Mouse (Mus musculus) lung, postnatal 10 days (tissue): ENCODE results near the gene Gse1.
"Not testable (repeated sequence)": the region's sequence is repeated elsewhere in the genome, so short reads cannot be mapped to it uniquely, and the experiment has no call there.

Experiments
- DNase-seq: peaks from one replicate; pipeline ENCODE4 v3.0.0; 2021

Gene Gse1

GRCm38 (mm10) chr8:120327131-120327554, 98.9 kb downstream of the Gse1 start:
- no peak for DNase-seq

- no peak for DNase-seq
Observed at GRCm38 (mm10) chr8:120328361-120329022, 100.2 kb downstream of the Gse1 start.

- no peak for DNase-seq
Observed at GRCm38 (mm10) chr8:120329030-120329748, 100.9 kb downstream of the Gse1 start.

- no peak for DNase-seq
Observed at GRCm38 (mm10) chr8:120331027-120331426, 102.8 kb downstream of the Gse1 start.

GRCm38 (mm10) chr8:120332379-120333229, 104.3 kb downstream of the Gse1 start:
- peak; percentile 57 for DNase-seq

GRCm38 (mm10) chr8:120333681-120334080, 105.4 kb downstream of the Gse1 start:
- DNase-seq, result no peak

GRCm38 (mm10) chr8:120334261-120334660, 106.0 kb downstream of the Gse1 start:
- not testable (repeated sequence) for DNase-seq

- peak; percentile 48 for DNase-seq
Observed at GRCm38 (mm10) chr8:120334878-120335261, 106.6 kb downstream of the Gse1 start.

- no peak for DNase-seq
Observed at GRCm38 (mm10) chr8:120335262-120336086, 107.2 kb downstream of the Gse1 start.

- no peak for DNase-seq
Observed at GRCm38 (mm10) chr8:120336087-120336380, 107.8 kb downstream of the Gse1 start.

GRCm38 (mm10) chr8:120336909-120337555, 108.8 kb downstream of the Gse1 start:
- no peak for DNase-seq

- no peak for DNase-seq
Observed at GRCm38 (mm10) chr8:120337627-120338026, 109.4 kb downstream of the Gse1 start.

- DNase-seq, result peak; percentile 51
Observed at GRCm38 (mm10) chr8:120338678-120339077, 110.4 kb downstream of the Gse1 start.

GRCm38 (mm10) chr8:120339743-120340142, 111.5 kb downstream of the Gse1 start:
- DNase-seq, result no peak

- DNase-seq, result no peak
Observed at GRCm38 (mm10) chr8:120341124-120341523, 112.9 kb downstream of the Gse1 start.

- DNase-seq, result peak; percentile 66
Observed at GRCm38 (mm10) chr8:120342847-120343548, 114.7 kb downstream of the Gse1 start.

GRCm38 (mm10) chr8:120343582-120343981, 115.3 kb downstream of the Gse1 start:
- no peak for DNase-seq

- DNase-seq, result no peak
Observed at GRCm38 (mm10) chr8:120344166-120344565, 115.9 kb downstream of the Gse1 start.

- no peak for DNase-seq
Observed at GRCm38 (mm10) chr8:120344583-120344982, 116.3 kb downstream of the Gse1 start.

- DNase-seq, result no peak
Observed at GRCm38 (mm10) chr8:120347734-120348341, 119.6 kb downstream of the Gse1 start.

- no peak for DNase-seq
Observed at GRCm38 (mm10) chr8:120348922-120349321, 120.7 kb downstream of the Gse1 start.
